Mouse (Mus musculus) MEL (cell line): ENCODE results near the gene Senp3. TPM values are rescaled to one million over a fixed set of nuclear protein-coding genes. Genes with fewer than 3 reads are reported as not detected.
"Not testable (repeated sequence)": the region's sequence is repeated elsewhere in the genome, so short reads cannot be mapped to it uniquely, and the experiment has no call there.

ENCODE experiments used
- DNase-seq: peaks from one replicate; pipeline ENCODE4 v3.0.0; 2011; ENCODE audit warnings: low read depth, low spot score
- H3K27ac ChIP-seq: 2 replicates; pipeline ENCODE4 v1.5.1; 2012; ENCODE audit warnings: low read depth, mild to moderate bottlenecking, control low read depth, low read length, moderate library complexity; ENCODE audit not compliant: control insufficient read depth
- H3K27me3 ChIP-seq, 2 experiments: fragments of 150-350 bp in 1 of 2; sonication (generic) in 1 of 2; 2 replicates each; pipeline ENCODE4 v1.6.1; 2012; ENCODE audit warnings: low read length in 2 of 2, mild to moderate bottlenecking in 2 of 2, improper control_type of control experiment in 1 of 2, moderate library complexity in 1 of 2; ENCODE audit not compliant: insufficient read depth in 2 of 2, control insufficient read depth in 1 of 2
- H3K36me3 ChIP-seq, 2 experiments: 2 replicates each; pipeline ENCODE4 v1.6.1; 2012 to 2014; ENCODE audit warnings: low read length in 2 of 2, improper control_type of control experiment in 1 of 2, inconsistent platforms in 1 of 2, mild to moderate bottlenecking in 1 of 2; ENCODE audit not compliant: insufficient read depth in 2 of 2, control insufficient read depth in 1 of 2
- H3K4me1 ChIP-seq, 2 experiments: fragments of 150-350 bp in 1 of 2; sonication (generic) in 1 of 2; 2 replicates each; pipeline ENCODE4 v1.6.1; 2012; ENCODE audit warnings: low read length in 2 of 2, improper control_type of control experiment in 1 of 2, mild to moderate bottlenecking in 1 of 2; ENCODE audit not compliant: insufficient read depth in 2 of 2, control insufficient read depth in 1 of 2
- H3K4me3 ChIP-seq, 2 experiments: fragments of 150-350 bp in 1 of 2; sonication (generic) in 1 of 2; 2 replicates each; pipeline ENCODE4 v1.5.1; 2012; ENCODE audit warnings: low read depth in 2 of 2, low read length in 2 of 2, mild to moderate bottlenecking in 2 of 2, moderate library complexity in 2 of 2, control low read depth in 1 of 2, improper control_type of control experiment in 1 of 2; ENCODE audit not compliant: control insufficient read depth in 1 of 2, insufficient read depth in 1 of 2
- H3K79me2 ChIP-seq: 2 replicates; pipeline ENCODE4 v1.6.1; 2012; ENCODE audit warnings: mild to moderate bottlenecking, low read length, moderate library complexity; ENCODE audit not compliant: control insufficient read depth, poor library complexity, insufficient read depth
- H3K9ac ChIP-seq: 2 replicates; pipeline ENCODE4 v1.6.1; 2012; ENCODE audit warnings: low read depth, mild to moderate bottlenecking, control low read depth, low read length, moderate library complexity; ENCODE audit not compliant: control insufficient read depth, poor library complexity, severe bottlenecking
- H3K9me3 ChIP-seq: fragments of 150-350 bp; sonication (generic); replicated peaks from 2 replicates; pipeline ENCODE4 v1.6.1; 2012; ENCODE audit warnings: mild to moderate bottlenecking, low read length, improper control_type of control experiment, moderate library complexity; ENCODE audit not compliant: insufficient read depth
- E2F4 ChIP-seq: IDR thresholded peaks from 2 replicates; pipeline ENCODE4 v1.6.1; 2011; ENCODE audit warnings: low read depth, low read length, improper control_type of control experiment, borderline replicate concordance
- GABPA ChIP-seq: IDR thresholded peaks from 2 replicates; pipeline ENCODE4 v1.6.1; 2012; ENCODE audit warnings: low read depth, mild to moderate bottlenecking, inconsistent platforms, low read length, improper control_type of control experiment, moderate library complexity
- MEF2A ChIP-seq: IDR thresholded peaks from 2 replicates; pipeline ENCODE4 v1.6.1; 2014; ENCODE audit warnings: low read depth, mild to moderate bottlenecking, inconsistent platforms, low read length, improper control_type of control experiment; ENCODE audit not compliant: poor library complexity, insufficient replicate concordance, severe bottlenecking; ENCODE audit errors: extremely low read depth
- POLR2AphosphoS5 ChIP-seq: IDR thresholded peaks from 2 replicates; pipeline ENCODE4 v1.6.1; 2012; ENCODE audit warnings: low read depth, borderline replicate concordance, mild to moderate bottlenecking, inconsistent platforms, low read length, moderate library complexity, mixed read lengths
- SIN3A ChIP-seq: IDR thresholded peaks from 2 replicates; pipeline ENCODE4 v1.6.1; 2012; ENCODE audit warnings: low read length, improper control_type of control experiment, inconsistent platforms
- USF1 ChIP-seq: IDR thresholded peaks from 2 replicates; pipeline ENCODE4 v1.6.1; 2014; ENCODE audit warnings: low read depth, mild to moderate bottlenecking, inconsistent platforms, low read length, improper control_type of control experiment, moderate library complexity
- USF2 ChIP-seq, 2 experiments: IDR thresholded peaks; 2 replicates each; pipeline ENCODE4 v1.6.1; 2011 to 2012; ENCODE audit warnings: improper control_type of control experiment in 2 of 2, low read length in 2 of 2, borderline replicate concordance in 1 of 2, inconsistent platforms in 1 of 2, low read depth in 1 of 2, mild to moderate bottlenecking in 1 of 2; ENCODE audit not compliant: insufficient read depth in 1 of 2
- ZC3H11A ChIP-seq: IDR thresholded peaks from 2 replicates; pipeline ENCODE4 v1.6.1; 2012; ENCODE audit warnings: low read depth, mild to moderate bottlenecking, inconsistent platforms, low read length, improper control_type of control experiment
- ZNF384 ChIP-seq: IDR thresholded peaks from 2 replicates; pipeline ENCODE4 v1.6.1; 2012; ENCODE audit warnings: low read depth, mild to moderate bottlenecking, inconsistent platforms, low read length, improper control_type of control experiment
- polyA plus RNA-seq, 2 experiments: library from polyadenylated mRNA; stranded (reverse) in 1 of 2; unstranded in 1 of 2; fragments of >175 nt in 1 of 2; fragments of >200 nt in 1 of 2; gene quantifications; 2 replicates each; pipeline versions ENCODE4 v1.2.1 to v1.2.4; 2012; ENCODE audit warnings: low replicate concordance in 2 of 2, low read depth in 1 of 2; ENCODE audit not compliant: insufficient read length in 2 of 2, insufficient read depth in 1 of 2, missing spikeins in 1 of 2
- total RNA-seq: library from RNA; depleted of rRNA; stranded (reverse); fragments of 300-350 nt; gene quantifications from 2 replicates; pipeline ENCODE4 v1.2.3, GENCODE M21; 2012; rRNA removed

The Senp3 gene
- total and polyA plus RNA-seq, 3 experiments: 147 to 890 (median 171) TPM

DNA sequence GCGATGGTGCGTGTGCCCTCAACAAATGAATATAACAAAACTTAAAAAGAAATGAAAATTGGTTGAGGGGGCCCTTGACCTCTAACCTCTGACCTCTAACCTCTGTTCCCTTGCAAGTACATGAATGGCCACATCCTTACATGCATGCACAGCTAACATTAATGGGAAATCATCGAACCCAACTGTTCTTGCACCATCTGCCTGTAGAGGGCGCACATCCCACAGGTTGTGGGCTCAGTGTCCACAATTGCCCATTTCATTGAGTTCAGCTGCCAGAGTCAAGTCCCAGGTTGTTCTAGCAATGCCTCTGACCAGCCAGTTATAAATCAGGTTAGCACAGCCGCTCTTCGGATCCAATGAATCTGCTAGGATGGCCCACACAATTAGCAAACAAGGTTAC is 53.6 kb downstream of the Senp3 start (continued):
- TF ChIP-seq GABPA (no peak), MEF2A (no peak), E2F4 (no peak), USF2 (IDR thresholded peaks at IDR 0.05; ENCODE audit: borderline replicate concordance in 1 of 2, insufficient read depth in 1 of 2, low read depth in 1 of 2, low read length in 2 of 2) (no peak), SIN3A (peak; percentile 69), ZC3H11A (peak; percentile 42; the same call in 1 of the 2 replicates), USF1 (no peak), POLR2AphosphoS5 (no peak)
- TF ChIP-seq, all 39 proteins: peak for 13

DNA sequence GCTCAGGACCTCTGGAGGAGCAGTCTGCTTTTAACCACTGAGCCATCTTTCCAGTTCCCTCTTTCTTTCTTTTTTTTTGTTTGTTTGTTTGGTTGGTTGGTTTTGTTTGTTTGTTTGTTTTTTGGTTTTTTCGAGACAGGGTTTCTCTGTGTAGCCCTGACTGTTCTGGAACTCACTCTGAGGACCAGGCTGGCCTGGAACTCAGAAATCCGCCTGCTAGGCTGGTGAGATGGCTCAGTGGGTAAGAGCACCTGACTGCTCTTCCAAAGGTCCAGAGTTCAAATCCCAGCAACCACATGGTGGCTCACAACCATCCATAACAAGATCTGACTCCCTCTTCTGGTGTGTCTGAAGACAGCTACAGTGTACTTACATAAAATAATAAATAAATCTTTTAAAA is 57.5 kb downstream of the Senp3 start:
- TF ChIP-seq ZNF384: 0 out of 2 replicates have a peak, but pooled peaks have one; percentile 20
- not testable (repeated sequence) for H3K4me3 ChIP-seq, H3K27me3 ChIP-seq, H3K36me3 ChIP-seq, H3K27ac ChIP-seq, H3K79me2 ChIP-seq, DNase-seq, H3K9ac ChIP-seq, H3K9me3 ChIP-seq
- H3K4me1 ChIP-seq: peaks cover 6 to 12% of the 10 kb centered on the region in 2 experiments

Other genes starting within 250 kb of the Senp3 start
Only the 30 nearest of the 35 such genes appear.
- gene Dnah2, start 133.0 kb downstream of the Senp3 start, total RNA-seq: under 0.01 and 0.04 TPM in 2 replicates
- under 1 TPM in 1 of 2 experiments, not detected in 1; 0.07 TPM for gene Dnah2, start 133.0 kb downstream of the Senp3 start, polyA plus RNA-seq
- 0.20 and 0.23 TPM in 2 replicates for gene Efnb3, start 121.9 kb downstream of the Senp3 start, total RNA-seq
- under 1 TPM in 1 of 2 experiments, not detected in 1; 0.72 TPM for gene Efnb3, start 121.9 kb downstream of the Senp3 start, polyA plus RNA-seq
- 18.5 and 18.9 TPM in 2 replicates for gene Wrap53, start 101.8 kb downstream of the Senp3 start, total RNA-seq
- 10 to 100 TPM in 1 of 2 experiments, not detected in 1; 24.5 TPM for gene Wrap53, start 101.8 kb downstream of the Senp3 start, polyA plus RNA-seq
- gene Trp53, start 101.7 kb downstream of the Senp3 start, total RNA-seq: 74.1 and 76.4 TPM in 2 replicates
- 100 to 1,000 TPM in 1 of 2 experiments, not detected in 1; 212 TPM for gene Trp53, start 101.7 kb downstream of the Senp3 start, polyA plus RNA-seq
- gene Atp1b2, start 76.1 kb downstream of the Senp3 start, total RNA-seq: 13.4 and 15.1 TPM in 2 replicates
- gene Atp1b2, start 76.1 kb downstream of the Senp3 start, polyA plus RNA-seq: 100 to 1,000 TPM in 1 of 2 experiments, not detected in 1; 136 TPM
- not detected in 2 replicates for gene Shbg, start 64.2 kb downstream of the Senp3 start, total RNA-seq
- not detected for gene Shbg, start 64.2 kb downstream of the Senp3 start, polyA plus RNA-seq
- gene Sat2, start 60.1 kb downstream of the Senp3 start, total RNA-seq: not detected in 2 replicates
- not detected for gene Sat2, start 60.1 kb downstream of the Senp3 start, polyA plus RNA-seq
- 90.2 and 95.1 TPM in 2 replicates for gene Fxr2, start 49.1 kb downstream of the Senp3 start, total RNA-seq
- 10 to 100 TPM in 1 of 2 experiments, not detected in 1; 97.6 TPM for gene Fxr2, start 49.1 kb downstream of the Senp3 start, polyA plus RNA-seq
- gene Sox15, start 26.8 kb downstream of the Senp3 start, total RNA-seq: not detected in 2 replicates
- gene Sox15, start 26.8 kb downstream of the Senp3 start, polyA plus RNA-seq: under 1 TPM in 1 of 2 experiments, not detected in 1; 0.11 TPM
- gene Mpdu1, start 19.4 kb downstream of the Senp3 start, total RNA-seq: 60.9 and 62.1 TPM in 2 replicates
- gene Mpdu1, start 19.4 kb downstream of the Senp3 start, polyA plus RNA-seq: 100 to 1,000 TPM; 101 to 259 TPM
- gene Cd68, start 15.9 kb downstream of the Senp3 start, total RNA-seq: 4.1 and 5.3 TPM in 2 replicates
- gene Cd68, start 15.9 kb downstream of the Senp3 start, polyA plus RNA-seq: 10 to 100 TPM in 1 of 2 experiments, not detected in 1; 19.8 TPM
- gene Eif4a1, start 9.7 kb downstream of the Senp3 start, total RNA-seq: 1,645 and 1,689 TPM in 2 replicates
- gene Eif4a1, start 9.7 kb downstream of the Senp3 start, polyA plus RNA-seq: 100 to 1,000 TPM; 114 to 634 TPM
- 0.19 TPM in 1 of 2 replicates, not detected in the other for gene Tnfsf13, start 3.7 kb upstream of the Senp3 start, total RNA-seq
- under 1 TPM in 1 of 2 experiments, not detected in 1; 0.13 TPM for gene Tnfsf13, start 3.7 kb upstream of the Senp3 start, polyA plus RNA-seq
- not detected in 2 replicates for gene Tnfsf12, start 13.8 kb upstream of the Senp3 start, total RNA-seq
- gene Tnfsf12, start 13.8 kb upstream of the Senp3 start, polyA plus RNA-seq: under 1 TPM in 1 of 2 experiments, not detected in 1; 0.10 TPM
- gene Tnfsfm13, start 14.0 kb upstream of the Senp3 start, total RNA-seq: not detected in 2 replicates
- gene Tnfsfm13, start 14.0 kb upstream of the Senp3 start, polyA plus RNA-seq: not detected
- gene Polr2a, start 76.6 kb upstream of the Senp3 start, total RNA-seq: 16.6 and 22.2 TPM in 2 replicates
- 100 to 1,000 TPM in 1 of 2 experiments, 10 to 100 TPM in 1; 73.9 to 193 TPM for gene Polr2a, start 76.6 kb upstream of the Senp3 start, polyA plus RNA-seq
- 0.08 TPM in 1 of 2 replicates, not detected in the other for gene Slc35g3, start 79.9 kb upstream of the Senp3 start, total RNA-seq
- under 1 TPM in 1 of 2 experiments, not detected in 1; 0.22 TPM for gene Slc35g3, start 79.9 kb upstream of the Senp3 start, polyA plus RNA-seq
- 1.4 and 2.4 TPM in 2 replicates for gene Zbtb4, start 83.8 kb upstream of the Senp3 start, total RNA-seq
- gene Zbtb4, start 83.8 kb upstream of the Senp3 start, polyA plus RNA-seq: 1 to 10 TPM in 1 of 2 experiments, not detected in 1; 2.7 TPM
- gene Chrnb1, start 113.9 kb upstream of the Senp3 start, total RNA-seq: 0.31 and 0.33 TPM in 2 replicates
- gene Chrnb1, start 113.9 kb upstream of the Senp3 start, polyA plus RNA-seq: 1 to 10 TPM in 1 of 2 experiments, not detected in 1; 1.6 TPM
- 4.8 and 5.1 TPM in 2 replicates for gene Fgf11, start 119.8 kb upstream of the Senp3 start, total RNA-seq
- gene Fgf11, start 119.8 kb upstream of the Senp3 start, polyA plus RNA-seq: 10 to 100 TPM in 1 of 2 experiments, not detected in 1; 26.8 TPM
- 0.29 and 0.31 TPM in 2 replicates for gene Tmem102, start 123.5 kb upstream of the Senp3 start, total RNA-seq
- gene Tmem102, start 123.5 kb upstream of the Senp3 start, polyA plus RNA-seq: 1 to 10 TPM in 1 of 2 experiments, not detected in 1; 2.4 TPM
- 0.04 TPM in 1 of 2 replicates, not detected in the other for gene Gm39566, start 133.2 kb upstream of the Senp3 start, total RNA-seq
- not detected for gene Gm39566, start 133.2 kb upstream of the Senp3 start, polyA plus RNA-seq
- gene Spem2, start 136.4 kb upstream of the Senp3 start, total RNA-seq: not detected in 2 replicates
- not detected for gene Spem2, start 136.4 kb upstream of the Senp3 start, polyA plus RNA-seq
- 0.19 TPM in 1 of 2 replicates, not detected in the other for gene Spem1, start 140.1 kb upstream of the Senp3 start, total RNA-seq
- gene Spem1, start 140.1 kb upstream of the Senp3 start, polyA plus RNA-seq: under 1 TPM in 1 of 2 experiments, not detected in 1; 0.15 TPM
- gene Nlgn2, start 155.7 kb upstream of the Senp3 start, total RNA-seq: 20.3 and 20.9 TPM in 2 replicates
- gene Nlgn2, start 155.7 kb upstream of the Senp3 start, polyA plus RNA-seq: 10 to 100 TPM; 29.8 to 43.3 TPM
- 176 and 190 TPM in 2 replicates for gene Tmem256, start 156.4 kb upstream of the Senp3 start, total RNA-seq
- 100 to 1,000 TPM in 1 of 2 experiments, not detected in 1; 181 TPM for gene Tmem256, start 156.4 kb upstream of the Senp3 start, polyA plus RNA-seq
- gene Plscr3, start 164.3 kb upstream of the Senp3 start, total RNA-seq: 3.8 and 4.6 TPM in 2 replicates
- gene Plscr3, start 164.3 kb upstream of the Senp3 start, polyA plus RNA-seq: 10 to 100 TPM in 1 of 2 experiments, not detected in 1; 26.0 TPM
- gene Tnk1, start 176.6 kb upstream of the Senp3 start, total RNA-seq: 0.13 and 0.35 TPM in 2 replicates
- gene Tnk1, start 176.6 kb upstream of the Senp3 start, polyA plus RNA-seq: under 1 TPM in 1 of 2 experiments, not detected in 1; 0.25 TPM
- not detected in 2 replicates for gene Tmem95, start 195.9 kb upstream of the Senp3 start, total RNA-seq
- gene Tmem95, start 195.9 kb upstream of the Senp3 start, polyA plus RNA-seq: not detected
- gene Kctd11, start 199.3 kb upstream of the Senp3 start, total RNA-seq: 0.19 and 0.26 TPM in 2 replicates
- under 1 TPM in 1 of 2 experiments, not detected in 1; 0.49 TPM for gene Kctd11, start 199.3 kb upstream of the Senp3 start, polyA plus RNA-seq